Mouse (Mus musculus) liver, adult (tissue): ENCODE results near the gene Ffar4.

Source experiments
- GATA4 ChIP-seq: IDR thresholded peaks from 2 replicates; pipeline ENCODE4 v1.6.1; 2014; ENCODE audit warnings: mild to moderate bottlenecking, low read length; ENCODE audit not compliant: insufficient replicate concordance

Ffar4 gene

GRCm38 (mm10) chr19:38096858-38097758 lies at the start of gene Ffar4:
TSS of gene Ffar4 (plus strand) at chr19:38097071.
- no peak for TF ChIP-seq GATA4

GRCm38 (mm10) chr19:38049686-38050085 lies 47.2 kb upstream of the Ffar4 start:
- TF ChIP-seq GATA4, result no peak

- 0 out of 2 replicates have a peak, but pooled peaks have one; percentile 37 for TF ChIP-seq GATA4
These were observed 43.4 kb upstream of the Ffar4 start for GRCm38 (mm10) chr19:38053227-38054041.

GRCm38 (mm10) chr19:38054149-38054719 lies 42.6 kb upstream of the Ffar4 start:
- no peak for TF ChIP-seq GATA4

GRCm38 (mm10) chr19:38054720-38055192 lies 42.1 kb upstream of the Ffar4 start, which contains the start of gene Cep55:
TSS of gene Cep55 (plus strand) at chr19:38055011.
- TF ChIP-seq GATA4, result peak; percentile 50; the same call in 1 of the 2 replicates

- no peak for TF ChIP-seq GATA4
These were observed 41.1 kb upstream of the Ffar4 start for GRCm38 (mm10) chr19:38055798-38056197.

GRCm38 (mm10) chr19:38056276-38056675 lies 40.6 kb upstream of the Ffar4 start:
- TF ChIP-seq GATA4, result no peak

- no peak for TF ChIP-seq GATA4
These were observed 39.9 kb upstream of the Ffar4 start for GRCm38 (mm10) chr19:38056931-38057330.

GRCm38 (mm10) chr19:38063201-38063600 lies 33.7 kb upstream of the Ffar4 start:
- TF ChIP-seq GATA4, result no peak

GRCm38 (mm10) chr19:38064051-38064450 lies 32.8 kb upstream of the Ffar4 start:
- no peak for TF ChIP-seq GATA4

- no peak for TF ChIP-seq GATA4
These were observed 23.6 kb upstream of the Ffar4 start for GRCm38 (mm10) chr19:38073226-38073625.

- no peak for TF ChIP-seq GATA4
These were observed 21.8 kb upstream of the Ffar4 start for GRCm38 (mm10) chr19:38075051-38075450.

GRCm38 (mm10) chr19:38076251-38076650 lies 20.6 kb upstream of the Ffar4 start:
- TF ChIP-seq GATA4, result no peak

- no peak for TF ChIP-seq GATA4
These were observed 18.9 kb upstream of the Ffar4 start for GRCm38 (mm10) chr19:38077851-38078540.

- TF ChIP-seq GATA4, result no peak
These were observed 15.5 kb upstream of the Ffar4 start for GRCm38 (mm10) chr19:38081361-38081760.
